ENCODE assay signal across 10 mouse cellular contexts in the genomic region with DNA sequence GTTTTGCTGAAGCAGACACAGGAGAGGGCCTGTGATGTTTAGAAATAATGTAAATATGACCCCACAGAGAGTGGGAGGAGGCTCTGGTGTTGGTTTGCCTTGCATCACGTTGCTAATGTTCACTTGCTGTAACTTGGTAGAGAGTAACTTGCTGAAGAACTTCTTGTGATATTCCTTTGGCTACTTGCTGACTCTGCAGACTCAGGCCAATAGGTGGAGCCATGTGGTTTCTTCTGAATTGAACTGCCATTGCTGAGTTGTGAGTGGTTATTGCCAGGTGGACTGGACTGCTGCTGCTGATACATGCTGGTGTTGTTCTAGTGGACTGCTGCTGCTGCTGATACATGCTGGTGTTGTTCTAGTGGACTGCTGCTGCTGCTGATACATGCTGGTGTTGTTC. TPM values are rescaled to one million over a fixed set of nuclear protein-coding genes. Genes with fewer than 3 reads are reported as not detected.
DNase-seq lines count a peak whose midpoint lies in the region; ATAC-seq and TF ChIP-seq lines count a peak whose summit lies in the region.
"Had no signal": no experiment of that assay in that cellular context is flagged by ENCODE, and none has a peak within 500 bp of the region (broad histone marks: within the 10 kb centered on the region; RNA-seq: fewer than 3 reads in every experiment).

No protein-coding gene starts in this region.

- 20% methylated on average over 1 of the region's 1 CpGs for WGBS in liver, embryonic 11.5 days

- no peak overlapping the region for H3K4me3 ChIP-seq in CH12.LX (replicated peaks in 1 of 3; ENCODE audit: low read depth in 2 of 3, low read length in 2 of 3, poor library complexity in 1 of 3)
- no peak overlapping the region for H3K4me3 ChIP-seq in liver, embryonic 11.5 days (ENCODE audit: low read depth, low read length)
- H3K4me3 ChIP-seq: hindbrain, embryonic 15.5 days; lung, embryonic 15.5 days had no signal

- no peak overlapping the region for H3K27ac ChIP-seq in CH12.LX (ENCODE audit: insufficient read depth, low read depth)
- no peak overlapping the region for H3K27ac ChIP-seq in liver, embryonic 11.5 days (ENCODE audit: low read depth, low read length)
- H3K27ac ChIP-seq: hindbrain, embryonic 15.5 days; lung, embryonic 15.5 days had no signal

- H3K79me2 ChIP-seq in CH12.LX (replicated peaks; ENCODE audit: control insufficient read depth, extremely low read depth, insufficient read depth, poor library complexity, severe bottlenecking) = no peaks in the 10 kb centered on the region

- ATAC-seq in liver, embryonic 11.5 days (replicated peaks; ENCODE audit: low FRiP score) = no peak

- peak; percentile 59 for TF ChIP-seq RAD21 in CH12.LX (IDR thresholded peaks at IDR 0.05; ENCODE audit: low read depth, low read length)

- H3K4me1 ChIP-seq in CH12.LX (ENCODE audit: control insufficient read depth in 1 of 2, insufficient read depth in 2 of 2) = no peaks in the 10 kb centered on the region
- no peaks in the 10 kb centered on the region for H3K4me1 ChIP-seq in liver, embryonic 11.5 days (replicated peaks; ENCODE audit: control insufficient read depth, insufficient read depth, low read length)
- H3K4me1 ChIP-seq: hindbrain, embryonic 15.5 days; lung, embryonic 15.5 days had no signal

- in situ Hi-C loops in CH12.LX (cut with MboI; ENCODE audit: low pct_ligation_motif_present, low pct_unique_long_range_greater_than_20kb, low sequenced_read_pairs) = loop anchor here (10.0 kb wide), 1 partner anchor 49 kb away; the partner anchor contains the start of gene Ceacam2

- TF ChIP-seq POLR2A in CH12.LX (IDR thresholded peaks at IDR 0.05; ENCODE audit: low read depth, low read length) = no peak

- TF ChIP-seq EP300 in CH12.LX (IDR thresholded peaks at IDR 0.05; ENCODE audit: low read length) = no peak

- H3K27me3 ChIP-seq in CH12.LX (replicated peaks) = peaks cover 21% of the 10 kb centered on the region
- H3K27me3 ChIP-seq in liver, embryonic 11.5 days (replicated peaks; ENCODE audit: control insufficient read depth, insufficient read depth, low read length) = no peaks in the 10 kb centered on the region
- H3K27me3 ChIP-seq: hindbrain, embryonic 15.5 days; lung, embryonic 15.5 days had no signal

- H3K36me3 ChIP-seq in CH12.LX (replicated peaks in 1 of 2; ENCODE audit: control insufficient read depth in 1 of 2, insufficient read depth in 1 of 2, low read length in 1 of 2) = no peaks in the 10 kb centered on the region
- no peaks in the 10 kb centered on the region for H3K36me3 ChIP-seq in liver, embryonic 11.5 days (ENCODE audit: control insufficient read depth, insufficient read depth, low read length)
- H3K36me3 ChIP-seq: hindbrain, embryonic 15.5 days; lung, embryonic 15.5 days had no signal

- peak; percentile 56 for DNase-seq in adrenal gland, postnatal 14 days
- no peak for DNase-seq in adrenal gland, adult 18-20 months (ENCODE audit: low spot score in 2 of 2)
- peak; percentile 37 for DNase-seq in layer of hippocampus, adult 11-12 months (ENCODE audit: low spot score)
- DNase-seq in layer of hippocampus, adult 9-11 months = no peak
- DNase-seq in CH12.LX (ENCODE audit: extremely low read depth) = peak; percentile 17
- DNase-seq in kidney, postnatal 10 days = peak; percentile 71
- DNase-seq in thymus, postnatal 4 days = peak; percentile 45
- DNase-seq in liver, embryonic 11.5 days (ENCODE audit: low spot score) = no peak

- no peak overlapping the region for H3K9ac ChIP-seq in CH12.LX (ENCODE audit: insufficient read depth, low read depth)
- no peak overlapping the region for H3K9ac ChIP-seq in liver, embryonic 11.5 days (ENCODE audit: low read depth, low read length)
- H3K9ac ChIP-seq: hindbrain, embryonic 15.5 days; lung, embryonic 15.5 days had no signal

- dilution Hi-C loops in CH12.LX (cut with MboI; ENCODE audit: extremely low pct_ligation_motif_present, extremely low pct_unique_long_range_greater_than_20kb, low sequenced_read_pairs) = no loop called here

- TF ChIP-seq CTCF in CH12.LX (conservative IDR thresholded peaks at IDR 0.05 in 1 of 2, IDR thresholded peaks at IDR 0.05 in 1 of 2; ENCODE audit: low read depth in 2 of 2, low read length in 2 of 2) = peak in 1 of 2 experiments; percentile 65; a peak in 2 of 4 replicates

- H3K9me3 ChIP-seq in CH12.LX (replicated peaks; ENCODE audit: low read length) = no peaks in the 10 kb centered on the region
- H3K9me3 ChIP-seq in liver, embryonic 11.5 days (ENCODE audit: control insufficient read depth, low read length) = no peaks in the 10 kb centered on the region
- H3K9me3 ChIP-seq: hindbrain, embryonic 15.5 days; lung, embryonic 15.5 days had no signal

- H3K4me2 ChIP-seq in CH12.LX (ENCODE audit: insufficient read depth, low read depth, poor library complexity, severe bottlenecking) = no peak overlapping the region
- no peak overlapping the region for H3K4me2 ChIP-seq in liver, embryonic 11.5 days
- H3K4me2 ChIP-seq: hindbrain, embryonic 15.5 days; lung, embryonic 15.5 days had no signal

TF ChIP-seq in CH12.LX, 34 proteins besides CTCF, POLR2A, EP300 and RAD21:
- TF ChIP-seq SMC3 (IDR thresholded peaks at IDR 0.05; ENCODE audit: low read depth, low read length) (peak; percentile 69), MAFK (IDR thresholded peaks at IDR 0.05; ENCODE audit: insufficient replicate concordance, low read length) (peak; percentile 71; the same call in 1 of the 2 replicates), ETS1 (conservative IDR thresholded peaks at IDR 0.05; ENCODE audit: low read depth, low read length) (no peak)

RNA-seq across cellular contexts. Expression of gene Ceacam1, which starts 8.8 kb away (rescaled TPM):
- 16.1 and 21.2 TPM in 2 replicates for total RNA-seq in adrenal gland, postnatal 14 days (2021)
- total RNA-seq in adrenal gland, adult 18-20 months (2021) = 10 to 100 TPM in 1 of 2 experiments, 1 to 10 TPM in 1; 9.3 to 34.6 TPM
- 3.1 TPM in 2 replicates for total RNA-seq in CH12.LX (2012; rRNA removed)
- 4.7 and 5.9 TPM in 2 replicates for total RNA-seq in CH12.LX (2014; rRNA removed)
- polyA plus RNA-seq in CH12.LX (2012; ENCODE audit: insufficient read length, low read depth) = 19.2 and 25.1 TPM in 2 replicates
- polyA plus RNA-seq in liver, embryonic 11.5 days (2014; fragmentation: Nextera tagmentation; extraction: Ambion mirVana) = 2.3 and 3.6 TPM in 2 replicates

RNA-seq across cellular contexts. Expression of gene Ceacam2, which starts 53.5 kb away (rescaled TPM):
- total RNA-seq in adrenal gland, postnatal 14 days (2021) = 1.8 and 5.6 TPM in 2 replicates
- total RNA-seq in adrenal gland, adult 18-20 months (2021) = 1 to 10 TPM; 1.0 to 3.7 TPM
- 0.08 TPM in 1 of 2 replicates, not detected in the other for total RNA-seq in CH12.LX (2012; rRNA removed)
- not detected in 2 replicates for total RNA-seq in CH12.LX (2014; rRNA removed)
- polyA plus RNA-seq in CH12.LX (2012; ENCODE audit: insufficient read length, low read depth) = 0.64 and 0.90 TPM in 2 replicates
- not detected in 2 replicates for polyA plus RNA-seq in liver, embryonic 11.5 days (2014; fragmentation: Nextera tagmentation; extraction: Ambion mirVana)

Comparison
In these comparisons a context has a peak if more than half of its experiments do, and no peak if none do; other contexts are left out.
1. DNase-seq: peak in adrenal gland, postnatal 14 days (single experiment), layer of hippocampus, adult 11-12 months (single experiment), CH12.LX (single experiment), kidney, postnatal 10 days (single experiment) and thymus, postnatal 4 days (single experiment); none in adrenal gland, adult 18-20 months (0 of 2), layer of hippocampus, adult 9-11 months (single experiment) and liver, embryonic 11.5 days (single experiment).